Mouse (Mus musculus): ENCODE measurements around the gene Npr1. TPM values are rescaled to one million over a fixed set of nuclear protein-coding genes. Genes with fewer than 3 reads are reported as not detected.

Npr1 gene
- polyA plus RNA-seq, 1 experiment from 2014 or later = 3.2 TPM

DNA sequence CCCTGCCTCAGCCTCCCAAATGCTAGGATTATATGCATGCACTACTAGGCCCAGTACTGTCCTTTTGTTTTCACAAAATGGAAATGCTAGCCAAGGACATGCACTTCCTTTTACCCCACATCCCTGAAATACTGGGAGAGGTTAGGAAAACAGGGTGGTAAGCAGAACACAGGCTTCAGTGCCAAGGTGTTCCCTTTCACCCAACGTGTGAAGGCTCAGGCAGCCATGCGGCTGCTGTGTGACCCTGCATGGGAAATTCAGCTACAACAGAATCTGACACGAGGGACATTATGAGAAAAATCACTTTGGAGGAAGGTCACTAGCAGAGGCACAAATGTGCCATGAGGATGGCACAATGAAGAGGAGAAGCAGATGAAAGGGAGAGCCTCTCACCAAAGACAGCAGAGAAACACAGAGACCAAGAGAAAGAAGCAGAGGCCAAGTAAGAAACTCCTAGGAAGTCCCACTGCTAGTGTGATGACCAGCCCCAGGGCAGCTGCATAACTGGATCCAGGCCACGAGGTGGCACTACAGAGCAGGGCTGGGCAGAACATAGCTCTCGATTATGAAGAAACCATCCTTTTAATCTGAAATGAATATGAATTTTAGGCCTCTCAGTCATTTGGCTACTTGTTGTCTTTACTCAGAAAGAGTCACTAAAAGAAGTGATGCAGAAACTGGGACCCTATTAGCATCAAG lies 53.2 kb downstream of the Npr1 start:
- no peak overlapping the region for H3K9ac ChIP-seq (ENCODE audit: low read depth, low read length)
- H3K36me3 ChIP-seq (ENCODE audit: control insufficient read depth, insufficient read depth, low read length) = peaks cover 57% of the 10 kb centered on the region
- H3K27me3 ChIP-seq (replicated peaks; ENCODE audit: control insufficient read depth, insufficient read depth, low read length) = no peaks in the 10 kb centered on the region
- WGBS = 52% methylated on average over 5 of the region's 5 CpGs
- no peak overlapping the region for H3K4me2 ChIP-seq (ENCODE audit: low read length)
- H3K4me3 ChIP-seq (ENCODE audit: low read length) = no peak overlapping the region
- no peaks in the 10 kb centered on the region for H3K4me1 ChIP-seq (ENCODE audit: control insufficient read depth, insufficient read depth, low read depth, low read length)
- ATAC-seq = peak; percentile 67; the same call in 1 of the 2 replicates
- no peaks in the 10 kb centered on the region for H3K9me3 ChIP-seq (ENCODE audit: control insufficient read depth, low read length)
- H3K27ac ChIP-seq (ENCODE audit: low read depth, low read length) = no peak overlapping the region

DNA sequence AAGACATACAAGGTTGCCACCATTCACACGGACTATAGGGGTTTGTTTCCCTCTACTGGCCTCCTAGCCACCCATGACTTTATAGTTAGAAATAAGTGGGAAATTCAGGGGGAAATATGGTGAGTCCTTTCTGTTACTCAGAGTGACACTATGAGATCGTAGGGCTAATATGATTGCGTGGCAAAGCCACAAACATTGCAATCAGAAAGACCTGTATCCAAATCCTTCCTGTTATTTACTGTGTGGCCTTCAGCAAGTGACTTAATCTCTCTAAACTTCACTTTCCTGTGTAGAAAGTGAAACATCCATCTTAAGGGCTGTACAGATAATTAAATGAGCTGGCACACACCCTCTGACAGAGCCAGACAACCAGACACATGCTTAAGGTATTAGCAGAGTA lies 56.9 kb downstream of the Npr1 start:
- H3K27ac ChIP-seq (ENCODE audit: low read depth, low read length) = no peak overlapping the region
- no peaks in the 10 kb centered on the region for H3K4me1 ChIP-seq (ENCODE audit: control insufficient read depth, insufficient read depth, low read depth, low read length)
- H3K27me3 ChIP-seq (replicated peaks; ENCODE audit: control insufficient read depth, insufficient read depth, low read length) = no peaks in the 10 kb centered on the region
- H3K36me3 ChIP-seq (ENCODE audit: control insufficient read depth, insufficient read depth, low read length) = peaks cover 62% of the 10 kb centered on the region
- no peak overlapping the region for H3K4me3 ChIP-seq (ENCODE audit: low read length)
- H3K4me2 ChIP-seq (ENCODE audit: low read length) = no peak overlapping the region
- no peak overlapping the region for H3K9ac ChIP-seq (ENCODE audit: low read depth, low read length)
- no peaks in the 10 kb centered on the region for H3K9me3 ChIP-seq (ENCODE audit: control insufficient read depth, low read length)
- ATAC-seq = no peak
- 95% methylated on average over 3 of the region's 3 CpGs for WGBS

DNA sequence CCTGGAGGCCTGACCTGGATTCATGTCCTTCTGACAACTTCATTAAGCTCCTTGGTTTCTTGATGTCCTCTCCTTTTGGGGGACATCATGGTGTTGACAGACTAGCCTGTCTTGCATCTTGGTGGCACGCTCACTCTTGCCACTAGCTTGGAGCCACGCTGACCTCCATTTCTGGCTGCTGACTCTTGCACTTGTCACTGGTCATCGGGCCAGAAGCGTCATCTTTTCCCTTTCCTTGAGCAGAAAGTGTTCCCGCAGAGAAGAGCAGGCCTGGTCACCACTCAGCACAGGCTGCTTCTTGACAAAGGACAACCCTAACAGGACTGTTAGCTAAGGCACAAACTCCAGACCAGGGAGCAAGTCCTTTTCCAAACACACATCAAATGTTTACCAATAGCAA lies 59.3 kb downstream of the Npr1 start:
- H3K27ac ChIP-seq (ENCODE audit: low read depth, low read length) = no peak overlapping the region
- no peak overlapping the region for H3K4me2 ChIP-seq (ENCODE audit: low read length)
- no peak overlapping the region for H3K9ac ChIP-seq (ENCODE audit: low read depth, low read length)
- 94% methylated on average over 5 of the region's 5 CpGs for WGBS
- no peaks in the 10 kb centered on the region for H3K4me1 ChIP-seq (ENCODE audit: control insufficient read depth, insufficient read depth, low read depth, low read length)
- no peaks in the 10 kb centered on the region for H3K27me3 ChIP-seq (replicated peaks; ENCODE audit: control insufficient read depth, insufficient read depth, low read length)
- no peak overlapping the region for H3K4me3 ChIP-seq (ENCODE audit: low read length)
- peaks cover 72% of the 10 kb centered on the region for H3K36me3 ChIP-seq (ENCODE audit: control insufficient read depth, insufficient read depth, low read length)
- H3K9me3 ChIP-seq (ENCODE audit: control insufficient read depth, low read length) = no peaks in the 10 kb centered on the region
- ATAC-seq = no peak

DNA sequence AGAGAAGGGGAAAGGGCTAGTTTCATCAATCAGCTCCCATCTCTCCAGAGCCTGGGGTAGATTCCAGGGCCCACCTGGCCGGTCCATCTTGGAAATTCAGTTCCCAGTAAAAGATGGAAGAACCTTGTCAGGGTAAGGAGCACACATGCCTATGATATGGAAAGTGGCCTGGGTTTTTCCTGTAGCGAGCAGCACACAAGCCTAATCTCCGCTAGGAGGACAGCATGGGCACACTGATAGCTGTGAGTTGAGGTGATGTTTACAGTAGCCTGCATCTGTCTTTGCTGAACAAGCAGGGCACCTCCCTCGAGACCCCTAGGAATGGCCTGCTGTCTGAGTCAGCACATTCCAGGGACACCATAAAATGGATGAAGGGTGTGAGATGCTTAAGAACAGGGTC lies 61.1 kb downstream of the Npr1 start:
- WGBS = 91% methylated on average over 4 of the region's 4 CpGs
- no peak for ATAC-seq
- H3K4me2 ChIP-seq (ENCODE audit: low read length) = no peak overlapping the region
- H3K4me3 ChIP-seq (ENCODE audit: low read length) = no peak overlapping the region
- no peak overlapping the region for H3K27ac ChIP-seq (ENCODE audit: low read depth, low read length)
- H3K9ac ChIP-seq (ENCODE audit: low read depth, low read length) = no peak overlapping the region
- H3K36me3 ChIP-seq (ENCODE audit: control insufficient read depth, insufficient read depth, low read length) = peaks cover 76% of the 10 kb centered on the region
- H3K27me3 ChIP-seq (replicated peaks; ENCODE audit: control insufficient read depth, insufficient read depth, low read length) = no peaks in the 10 kb centered on the region
- no peaks in the 10 kb centered on the region for H3K4me1 ChIP-seq (ENCODE audit: control insufficient read depth, insufficient read depth, low read depth, low read length)
- no peaks in the 10 kb centered on the region for H3K9me3 ChIP-seq (ENCODE audit: control insufficient read depth, low read length)

DNA sequence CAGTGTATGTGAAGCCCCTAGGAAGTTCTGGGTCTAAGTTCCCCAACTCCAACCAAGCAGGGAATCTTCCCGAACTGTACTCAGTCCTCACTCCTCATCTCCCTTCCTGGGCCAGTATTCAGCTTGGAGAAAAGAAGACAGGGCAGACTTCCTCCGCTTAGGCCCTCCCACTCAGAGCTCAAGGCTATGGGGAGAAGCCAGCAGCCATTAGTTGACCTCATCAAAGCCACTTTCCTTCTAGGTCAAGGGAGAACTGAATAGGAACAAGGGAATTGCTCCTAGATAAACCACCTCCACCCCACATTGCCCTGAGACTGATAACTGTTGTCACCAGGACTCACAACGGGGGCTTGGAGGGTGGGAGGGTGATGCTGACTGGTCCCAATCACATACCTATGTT lies 61.5 kb downstream of the Npr1 start:
- Histone ChIP-seq H3K9me3 (ENCODE audit: control insufficient read depth, low read length) (no peaks in the 10 kb centered on the region), H3K36me3 (ENCODE audit: control insufficient read depth, insufficient read depth, low read length) (peaks cover 76% of the 10 kb centered on the region), H3K4me2 (ENCODE audit: low read length) (no peak overlapping the region)

DNA sequence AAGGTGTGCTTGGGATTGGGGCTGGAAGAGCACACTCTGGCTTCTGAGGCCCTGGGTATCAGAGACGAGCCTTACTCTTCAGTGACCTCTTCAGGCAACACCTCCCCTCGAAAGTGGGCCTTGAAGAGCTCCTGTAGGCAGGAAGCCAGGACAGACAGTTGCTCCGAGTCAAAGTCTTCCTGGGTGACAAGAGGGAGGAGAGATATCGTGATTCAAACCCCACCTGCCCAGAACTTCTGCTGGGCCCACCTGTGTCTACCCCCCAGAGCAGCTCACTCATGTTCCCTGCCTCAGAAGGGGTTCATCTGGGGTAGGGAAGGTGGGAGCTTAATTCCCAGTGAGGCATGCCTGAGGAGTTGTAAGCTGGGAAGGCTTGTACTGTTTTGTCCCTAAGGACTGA lies 64.7 kb downstream of the Npr1 start:
- Histone ChIP-seq H3K27ac (ENCODE audit: low read depth, low read length) (no peak overlapping the region), H3K36me3 (ENCODE audit: control insufficient read depth, insufficient read depth, low read length) (peaks cover 57% of the 10 kb centered on the region), H3K9me3 (ENCODE audit: control insufficient read depth, low read length) (no peaks in the 10 kb centered on the region), H3K4me2 (ENCODE audit: low read length) (no peak overlapping the region), H3K9ac (ENCODE audit: low read depth, low read length) (no peak overlapping the region), H3K4me1 (ENCODE audit: control insufficient read depth, insufficient read depth, low read depth, low read length) (no peaks in the 10 kb centered on the region), H3K4me3 (ENCODE audit: low read length) (no peak overlapping the region), H3K27me3 (replicated peaks; ENCODE audit: control insufficient read depth, insufficient read depth, low read length) (no peaks in the 10 kb centered on the region)
- no peak for ATAC-seq
- WGBS = 83% methylated on average over 4 of the region's 4 CpGs

More for the DNA sequence above, 61.5 kb downstream of the Npr1 start:
- 93% methylated on average over 3 of the region's 3 CpGs for WGBS
- no peak overlapping the region for H3K27ac ChIP-seq (ENCODE audit: low read depth, low read length)
- H3K9ac ChIP-seq (ENCODE audit: low read depth, low read length) = no peak overlapping the region
- no peak overlapping the region for H3K4me3 ChIP-seq (ENCODE audit: low read length)
- H3K4me1 ChIP-seq (ENCODE audit: control insufficient read depth, insufficient read depth, low read depth, low read length) = no peaks in the 10 kb centered on the region
- ATAC-seq = no peak
- H3K27me3 ChIP-seq (replicated peaks; ENCODE audit: control insufficient read depth, insufficient read depth, low read length) = no peaks in the 10 kb centered on the region

Other genes starting within 250 kb of the Npr1 start
- gene Jtb, start 234.3 kb downstream of the Npr1 start, polyA plus RNA-seq (2015; fragmentation: Nextera tagmentation; extraction: Ambion mirVana) = 93.4 and 97.0 TPM in 2 replicates
- gene Creb3l4, start 222.4 kb downstream of the Npr1 start, polyA plus RNA-seq (2015; fragmentation: Nextera tagmentation; extraction: Ambion mirVana) = 2.0 and 2.2 TPM in 2 replicates
- 40.3 and 54.2 TPM in 2 replicates for gene Slc39a1, start 217.7 kb downstream of the Npr1 start, polyA plus RNA-seq (2015; fragmentation: Nextera tagmentation; extraction: Ambion mirVana)
- gene Crtc2, start 211.7 kb downstream of the Npr1 start, polyA plus RNA-seq (2015; fragmentation: Nextera tagmentation; extraction: Ambion mirVana) = 19.6 and 25.3 TPM in 2 replicates
- 8.1 and 10.2 TPM in 2 replicates for gene Dennd4b, start 200.7 kb downstream of the Npr1 start, polyA plus RNA-seq (2015; fragmentation: Nextera tagmentation; extraction: Ambion mirVana)
- gene Gatad2b, start 172.7 kb downstream of the Npr1 start, polyA plus RNA-seq (2015; fragmentation: Nextera tagmentation; extraction: Ambion mirVana) = 9.3 and 12.1 TPM in 2 replicates
- gene Slc27a3, start 75.9 kb downstream of the Npr1 start, polyA plus RNA-seq (2015; fragmentation: Nextera tagmentation; extraction: Ambion mirVana) = 30.1 and 30.8 TPM in 2 replicates
- 27.8 and 30.3 TPM in 2 replicates for gene Ints3, start 32.2 kb downstream of the Npr1 start, polyA plus RNA-seq (2015; fragmentation: Nextera tagmentation; extraction: Ambion mirVana)
- 224 and 229 TPM in 2 replicates for gene Ilf2, start 10.3 kb upstream of the Npr1 start, polyA plus RNA-seq (2015; fragmentation: Nextera tagmentation; extraction: Ambion mirVana)
- 96.8 and 98.1 TPM in 2 replicates for gene Snapin, start 25.2 kb upstream of the Npr1 start, polyA plus RNA-seq (2015; fragmentation: Nextera tagmentation; extraction: Ambion mirVana)
- gene Chtop, start 43.6 kb upstream of the Npr1 start, polyA plus RNA-seq (2015; fragmentation: Nextera tagmentation; extraction: Ambion mirVana) = 161 and 164 TPM in 2 replicates
- 26.1 and 40.5 TPM in 2 replicates for gene S100a1, start 48.5 kb upstream of the Npr1 start, polyA plus RNA-seq (2015; fragmentation: Nextera tagmentation; extraction: Ambion mirVana)
- gene S100a13, start 48.6 kb upstream of the Npr1 start, polyA plus RNA-seq (2015; fragmentation: Nextera tagmentation; extraction: Ambion mirVana) = 13.6 and 17.2 TPM in 2 replicates
- 0.19 TPM in 1 of 2 replicates, not detected in the other for gene S100a14, start 61.0 kb upstream of the Npr1 start, polyA plus RNA-seq (2015; fragmentation: Nextera tagmentation; extraction: Ambion mirVana)
- 50.5 and 60.8 TPM in 2 replicates for gene S100a16, start 71.4 kb upstream of the Npr1 start, polyA plus RNA-seq (2015; fragmentation: Nextera tagmentation; extraction: Ambion mirVana)
- 1.0 and 1.6 TPM in 2 replicates for gene S100a3, start 94.7 kb upstream of the Npr1 start, polyA plus RNA-seq (2015; fragmentation: Nextera tagmentation; extraction: Ambion mirVana)
- gene S100a2, start 124.4 kb upstream of the Npr1 start, polyA plus RNA-seq (2015; fragmentation: Nextera tagmentation; extraction: Ambion mirVana) = not detected in 2 replicates
- 0.51 TPM in 1 of 2 replicates, not detected in the other for gene Gm42674, start 136.0 kb upstream of the Npr1 start, polyA plus RNA-seq (2015; fragmentation: Nextera tagmentation; extraction: Ambion mirVana)
- 0.36 and 1.4 TPM in 2 replicates for gene S100a4, start 137.9 kb upstream of the Npr1 start, polyA plus RNA-seq (2015; fragmentation: Nextera tagmentation; extraction: Ambion mirVana)
- gene S100a5, start 142.7 kb upstream of the Npr1 start, polyA plus RNA-seq (2015; fragmentation: Nextera tagmentation; extraction: Ambion mirVana) = not detected in 2 replicates
- 31.7 and 32.1 TPM in 2 replicates for gene S100a6, start 147.0 kb upstream of the Npr1 start, polyA plus RNA-seq (2015; fragmentation: Nextera tagmentation; extraction: Ambion mirVana)
- gene S100a7a, start 188.2 kb upstream of the Npr1 start, polyA plus RNA-seq (2015; fragmentation: Nextera tagmentation; extraction: Ambion mirVana) = 0.20 and 0.24 TPM in 2 replicates
- gene S100a8, start 203.1 kb upstream of the Npr1 start, polyA plus RNA-seq (2015; fragmentation: Nextera tagmentation; extraction: Ambion mirVana) = 2.2 and 6.7 TPM in 2 replicates
- gene S100a9, start 229.9 kb upstream of the Npr1 start, polyA plus RNA-seq (2015; fragmentation: Nextera tagmentation; extraction: Ambion mirVana) = 3.1 and 5.5 TPM in 2 replicates